16 mouse cellular contexts compared by ENCODE assay signal in genomic region chrX:74293431-74293830, GRCm38 (mm10).
"Had no signal": no experiment of that assay in that cellular context is flagged by ENCODE, and none has a peak within 500 bp of the region (broad histone marks: within the 10 kb centered on the region; RNA-seq: fewer than 3 reads in every experiment).

No protein-coding gene starts in this region.

- H3K9ac ChIP-seq: neural tube, embryonic 13.5 days; neural tube, embryonic 15.5 days; stomach, embryonic 15.5 days had no signal

- H3K4me3 ChIP-seq: neural tube, embryonic 13.5 days; neural tube, embryonic 15.5 days; stomach, embryonic 15.5 days had no signal

- H3K27ac ChIP-seq: neural tube, embryonic 13.5 days; neural tube, embryonic 15.5 days; stomach, embryonic 15.5 days; stomach, postnatal 0 days had no signal

- H3K27me3 ChIP-seq: neural tube, embryonic 13.5 days; neural tube, embryonic 15.5 days; stomach, embryonic 15.5 days had no signal

- H3K36me3 ChIP-seq: stomach, embryonic 15.5 days had no signal

- H3K9me3 ChIP-seq: neural tube, embryonic 13.5 days; neural tube, embryonic 15.5 days; stomach, embryonic 15.5 days had no signal

- H3K4me1 ChIP-seq: stomach, embryonic 15.5 days had no signal

- DNase-seq: retina, postnatal 1 day; right cerebral cortex, adult 18-20 months; right cerebral cortex, postnatal 14 days; right cerebral cortex, postnatal 25 days; right cerebral cortex, postnatal 4 days; spleen, adult 18-20 months; thymus, adult 18-20 months; thymus, adult 2 months; thymus, postnatal 14 days; thymus, postnatal 25 days; thymus, postnatal 36 days; thymus, postnatal 4 days had no signal
